Mouse (Mus musculus) c-Kit-positive CD71-positive TER-119-positive erythroid progenitor cells, embryonic 14.5 days (primary cell): ENCODE data around the gene Tmem147.

Experiments used
- DNase-seq: peaks from one replicate; pipeline ENCODE4 v3.0.0-alpha.2; 2013; ENCODE audit warnings: low spot score

Gene Tmem147

GRCm38 (mm10) chr7:30728214-30728613 is 1.1 kb downstream of the Tmem147 start:
- no peak for DNase-seq

DNA sequence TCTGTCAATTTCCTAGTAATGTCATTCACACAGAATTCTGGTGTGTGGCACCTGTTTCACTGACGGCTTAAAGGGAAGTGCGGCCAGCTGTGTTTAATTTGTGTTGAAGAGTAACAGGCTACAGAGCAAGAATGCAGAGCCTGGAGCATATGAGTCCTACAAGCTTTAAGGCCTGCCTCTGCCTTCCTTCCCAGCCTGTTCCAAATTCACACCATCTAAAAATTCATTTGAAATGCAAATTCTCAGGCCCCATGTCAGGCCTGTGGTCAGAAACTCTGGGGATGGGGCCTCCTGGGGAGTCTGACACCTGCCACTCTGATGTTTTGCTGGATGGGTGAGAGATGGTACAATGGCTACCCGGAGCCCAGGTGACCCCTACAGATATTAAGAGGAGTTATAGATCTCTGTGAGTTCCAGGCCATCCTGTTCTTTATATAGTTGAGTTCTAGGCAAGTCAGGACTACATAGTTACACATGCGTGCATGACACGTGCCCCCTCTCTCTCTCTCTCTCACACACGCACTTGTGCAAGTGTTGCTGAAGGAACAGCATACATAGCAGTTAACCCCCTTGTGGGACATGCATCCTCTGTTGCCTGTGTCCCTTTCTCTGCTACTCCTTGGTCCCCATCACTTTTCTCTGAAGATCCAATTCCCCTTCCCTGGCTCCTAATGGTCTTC is 5.9 kb downstream of the Tmem147 start:
- DNase-seq = no peak

DNA sequence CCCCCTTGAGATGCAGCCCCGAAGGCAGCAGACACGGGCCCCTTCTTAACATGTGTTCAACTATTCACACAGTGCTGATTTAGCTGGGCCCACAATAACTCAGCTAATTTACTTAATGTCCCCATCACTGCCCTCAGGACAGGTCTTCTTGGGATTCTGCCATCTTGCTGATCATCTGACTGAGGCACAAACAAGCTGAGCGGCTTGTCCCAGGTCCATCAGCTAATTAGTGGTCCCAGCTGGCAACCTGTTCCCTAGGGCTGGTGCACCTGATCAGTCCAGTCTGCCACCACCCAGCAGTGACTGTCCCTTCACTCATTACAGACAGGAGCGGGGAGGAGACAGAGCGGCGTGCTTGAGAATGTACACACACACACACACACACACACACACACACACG is 8.1 kb downstream of the Tmem147 start:
- no peak for DNase-seq

- DNase-seq = no peak
These were observed 9.7 kb downstream of the Tmem147 start for GRCm38 (mm10) chr7:30719669-30720068.

DNA sequence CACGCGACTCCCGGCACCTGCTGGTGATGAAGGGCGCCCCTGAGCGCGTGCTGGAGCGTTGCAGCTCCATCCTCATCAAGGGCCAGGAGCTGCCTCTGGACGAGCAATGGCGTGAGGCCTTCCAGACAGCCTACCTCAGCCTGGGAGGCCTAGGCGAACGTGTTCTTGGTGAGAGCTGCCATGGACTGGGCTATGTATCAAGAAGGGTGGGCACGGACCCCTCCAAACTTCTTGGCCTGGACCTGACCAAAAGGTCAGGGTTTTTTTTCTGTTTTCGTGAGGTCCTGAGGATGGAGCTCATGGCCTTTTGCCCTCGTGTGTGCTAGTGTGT is 11.7 kb downstream of the Tmem147 start:
- DNase-seq = no peak

DNA sequence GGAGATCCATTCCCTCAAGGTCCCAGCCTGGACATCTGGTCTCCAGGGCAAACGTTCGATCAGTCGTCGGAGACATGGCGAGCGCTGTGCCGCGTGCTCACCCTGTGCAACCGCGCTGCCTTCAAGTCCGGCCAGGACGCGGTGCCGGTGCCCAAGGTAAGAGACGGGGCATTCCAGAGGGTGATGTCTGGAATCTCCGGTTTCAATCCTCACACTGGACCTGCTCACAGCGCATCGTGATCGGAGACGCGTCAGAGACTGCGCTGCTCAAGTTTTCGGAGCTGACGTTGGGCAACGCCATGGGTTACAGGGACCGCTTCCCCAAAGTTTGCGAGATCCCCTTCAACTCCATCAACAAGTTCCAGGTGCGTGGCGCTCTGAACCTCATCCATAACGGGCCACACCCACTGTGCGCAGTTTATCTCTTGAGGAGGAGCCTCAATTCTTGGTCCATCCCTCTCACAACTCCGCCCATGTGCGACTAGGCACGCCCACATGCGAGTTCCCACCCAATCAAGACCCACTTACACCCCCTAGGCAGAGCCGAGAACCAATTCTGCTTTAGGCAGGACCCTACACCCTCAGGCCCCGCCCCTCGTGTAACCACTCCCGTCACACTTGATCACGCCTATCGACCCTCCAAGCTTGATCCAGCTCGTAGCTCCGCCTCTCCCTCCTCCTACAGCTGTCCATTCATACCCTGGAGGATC is 12.2 kb downstream of the Tmem147 start:
- peak; percentile 88 for DNase-seq

DNA sequence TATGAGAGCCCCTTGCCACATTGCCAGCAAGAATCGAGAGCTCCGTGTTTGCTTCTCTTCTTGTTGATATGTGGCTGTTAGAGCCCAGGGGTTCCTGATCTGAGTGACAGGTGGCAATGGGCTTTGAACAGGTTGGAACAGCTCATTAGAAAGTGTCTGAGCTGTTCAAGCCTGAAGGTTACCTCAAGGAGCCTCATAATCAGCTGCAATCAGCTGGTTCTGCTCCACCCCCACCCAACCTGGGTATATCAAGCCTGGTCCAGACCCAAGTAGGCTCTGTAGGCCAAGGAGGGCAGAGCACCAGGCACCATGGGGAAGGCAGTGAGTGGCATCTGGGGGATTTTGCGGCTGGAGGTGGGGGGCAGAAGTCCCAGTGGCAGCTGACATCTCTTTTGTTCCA is 17.4 kb downstream of the Tmem147 start, which contains the start of gene Atp4a:
Gene Atp4a, plus strand, starts transcription at position 268 of the 400 bp plus-strand sequence.
- no peak for DNase-seq

GRCm38 (mm10) chr7:30707441-30707840 is 21.9 kb downstream of the Tmem147 start:
- DNase-seq = no peak

GRCm38 (mm10) chr7:30706214-30706882 is 23.0 kb downstream of the Tmem147 start:
- DNase-seq = no peak

- peak; percentile 47 for DNase-seq
These were observed 30.8 kb downstream of the Tmem147 start, which contains the start of gene 2200002J24Rik for GRCm38 (mm10) chr7:30698589-30698988. Gene 2200002J24Rik, plus strand, starts transcription at chr7:30698926.

GRCm38 (mm10) chr7:30698101-30698500 is 31.2 kb downstream of the Tmem147 start:
- no peak for DNase-seq

GRCm38 (mm10) chr7:30688325-30688724 is 41.0 kb downstream of the Tmem147 start:
- no peak for DNase-seq

- DNase-seq = no peak
These were observed 45.9 kb downstream of the Tmem147 start for GRCm38 (mm10) chr7:30683425-30683824.

DNA sequence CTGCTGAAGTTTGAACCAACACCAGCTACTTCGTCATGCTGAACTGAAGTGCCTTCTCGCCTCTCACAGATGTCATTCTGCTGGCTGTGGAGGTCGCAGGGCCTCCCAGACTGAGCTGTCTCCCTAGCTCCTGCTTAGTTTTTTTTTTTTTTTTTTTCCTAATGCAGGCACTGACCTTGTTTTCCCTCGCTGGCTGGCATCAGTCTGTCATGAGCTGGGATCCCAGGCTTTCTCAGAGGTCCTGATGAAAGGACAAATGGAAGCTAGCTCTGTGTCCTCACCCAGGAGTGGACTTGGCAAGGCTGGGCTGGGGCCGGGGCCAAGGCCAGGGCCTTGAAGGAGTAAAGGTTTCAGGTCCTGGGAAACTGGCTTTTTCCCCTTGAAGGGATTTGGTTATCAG is 47.4 kb downstream of the Tmem147 start:
- DNase-seq = no peak

GRCm38 (mm10) chr7:30678263-30678975 is 50.9 kb downstream of the Tmem147 start:
- DNase-seq = no peak
